Mouse (Mus musculus) heart, postnatal 36 days (tissue): ENCODE results near the gene Rps6ka2. TPM values are rescaled to one million over a fixed set of nuclear protein-coding genes. Genes with fewer than 3 reads are reported as not detected.
"Not testable (repeated sequence)": the region's sequence is repeated elsewhere in the genome, so short reads cannot be mapped to it uniquely, and the experiment has no call there.

ENCODE experiments used
- DNase-seq, 2 experiments: peaks; one replicate each; pipeline ENCODE4 v3.0.0; 2021 to 2022
- intact Hi-C: fragments of 180-260 bp; cut with DNase I; formaldehyde crosslinking; loops from one replicate; pipeline ENCODE4 v1.15.1; 2025
- total RNA-seq, 2 experiments: library from RNA; stranded (reverse); gene quantifications; 2 replicates each; pipeline ENCODE4 v1.2.3; 2021

Rps6ka2 gene
- total RNA-seq, 2 experiments from 2014 or later = 27.1 to 28.5 TPM

DNA sequence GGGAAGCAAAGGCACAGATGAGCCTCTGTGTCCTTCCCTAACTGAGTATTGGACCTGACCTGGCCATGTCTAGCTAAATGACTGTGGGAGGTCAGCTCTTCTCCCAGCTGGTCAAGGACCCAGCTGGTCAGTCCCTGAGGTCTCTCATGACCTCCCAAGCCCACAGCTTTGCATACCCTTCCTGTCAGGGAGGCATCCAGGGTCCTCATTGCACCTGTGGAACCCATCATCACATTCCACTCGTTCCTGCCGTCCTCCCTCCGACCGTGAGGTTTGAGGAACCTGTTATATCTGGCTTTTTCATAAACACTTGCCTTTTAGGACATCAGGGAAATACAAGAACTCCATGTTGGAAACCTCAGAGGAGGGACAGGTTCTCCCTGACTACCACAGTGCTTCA lies 95.4 kb downstream of the Rps6ka2 start:
- no peak for DNase-seq
- intact Hi-C loops = no loop called here

DNA sequence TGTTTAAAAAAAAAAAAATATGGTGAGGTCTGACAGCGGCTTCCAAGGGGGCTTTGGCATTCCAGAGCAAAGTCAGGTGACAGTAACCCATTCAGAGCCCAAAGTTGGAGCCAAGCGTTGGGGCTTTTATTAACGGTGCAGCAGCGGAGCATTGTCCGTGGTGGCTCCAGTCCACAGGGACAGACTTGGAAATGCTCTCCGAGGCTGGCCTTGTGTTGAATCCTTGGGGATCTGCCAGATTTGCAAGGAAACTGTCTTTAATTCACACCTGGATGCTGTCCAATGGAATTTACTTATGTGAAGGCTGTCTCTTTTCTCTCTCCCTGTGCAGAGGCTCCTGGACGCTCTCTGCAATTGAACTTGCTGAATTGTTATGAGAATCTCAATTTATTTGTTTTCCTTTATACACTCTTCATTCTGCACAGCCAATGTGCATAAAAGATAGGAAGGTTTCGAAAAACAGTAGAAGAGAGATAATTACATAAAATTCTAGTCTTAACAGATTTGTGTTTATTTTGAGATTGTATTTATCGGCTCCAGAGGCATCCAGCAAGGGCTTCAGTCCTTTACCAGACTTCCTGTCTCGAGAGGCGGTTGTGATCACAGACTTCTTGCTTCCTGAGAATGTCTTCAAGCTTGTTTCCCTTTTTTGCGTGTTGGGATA lies 95.9 kb downstream of the Rps6ka2 start:
- intact Hi-C loops = no loop called here
- DNase-seq = no peak

DNA sequence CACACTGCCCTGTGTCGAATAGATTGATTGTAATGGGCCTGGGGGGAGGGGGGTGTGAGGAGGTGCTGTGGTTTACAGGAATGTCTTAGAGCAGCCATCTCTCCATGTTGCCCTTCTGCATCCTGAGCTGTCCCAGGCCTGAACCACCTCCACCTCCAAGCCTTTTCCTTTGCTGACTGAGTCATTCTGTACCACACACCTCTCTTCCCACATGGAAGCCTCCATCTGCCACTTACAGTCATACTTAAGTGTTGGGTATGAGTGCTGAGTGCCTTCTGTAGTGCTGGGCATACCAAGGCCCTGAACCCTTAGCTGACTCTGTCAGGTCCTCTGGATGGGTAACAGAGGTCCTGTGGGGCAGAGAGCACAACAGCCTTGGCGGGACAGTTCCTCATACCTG lies 97.9 kb downstream of the Rps6ka2 start:
- DNase-seq = no peak
- intact Hi-C loops = no loop called here

DNA sequence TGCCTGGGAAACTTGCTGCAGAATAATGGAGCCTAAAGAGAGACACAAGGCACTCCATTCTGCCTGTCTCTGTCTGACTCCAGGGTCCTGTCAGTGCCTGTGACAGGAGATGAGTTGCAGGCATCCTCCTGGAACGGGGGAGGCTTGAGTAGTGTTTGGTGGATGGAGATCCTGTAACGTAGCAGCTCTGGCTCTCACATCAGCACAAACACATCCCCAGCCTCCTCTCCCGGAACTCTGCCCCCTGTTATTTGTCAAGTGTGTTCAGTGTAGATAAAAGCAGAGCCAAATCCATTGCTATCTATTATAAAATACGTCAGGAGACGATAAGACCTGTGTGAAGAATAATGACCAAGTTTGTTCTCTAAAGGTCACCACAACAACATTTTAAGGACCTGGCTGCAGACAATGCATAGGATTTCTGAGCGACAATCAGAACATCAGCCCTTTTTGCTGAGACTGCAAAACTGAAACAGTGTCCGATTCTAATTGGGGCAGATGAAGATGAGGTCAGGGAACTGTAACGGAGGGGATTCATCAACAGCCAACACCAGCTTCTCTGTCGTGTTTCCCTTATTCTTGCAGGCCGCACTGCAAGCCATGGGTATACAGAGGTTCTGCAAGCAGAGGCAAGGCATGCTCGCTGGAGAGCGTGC lies 99.4 kb downstream of the Rps6ka2 start:
- intact Hi-C loops = no loop called here
- DNase-seq = peak in 1 of 2 experiments; percentile 34

DNA sequence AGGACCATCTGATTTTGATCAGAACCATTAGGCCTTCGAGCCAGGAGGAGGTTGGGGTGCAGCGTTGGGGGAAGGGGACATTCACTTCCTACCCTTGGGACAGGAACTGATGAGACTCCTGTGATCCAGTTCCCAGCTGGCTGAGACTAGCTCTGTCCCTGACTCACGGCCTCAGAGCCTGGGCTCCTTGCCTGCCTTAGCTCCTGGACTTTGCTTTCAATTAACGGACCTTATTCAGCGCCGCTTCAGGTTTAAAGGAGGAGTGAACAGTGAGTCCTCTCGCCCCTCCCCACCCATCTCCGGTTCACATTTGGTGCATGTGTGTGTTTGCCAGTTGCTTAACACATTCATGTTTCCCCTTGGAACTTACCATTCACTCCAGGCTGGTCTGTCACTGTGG lies 100.6 kb downstream of the Rps6ka2 start:
- intact Hi-C loops = loop anchor here (5.0 kb wide), 1 partner anchor 73 kb away; no protein-coding TSS in a partner anchor

DNA sequence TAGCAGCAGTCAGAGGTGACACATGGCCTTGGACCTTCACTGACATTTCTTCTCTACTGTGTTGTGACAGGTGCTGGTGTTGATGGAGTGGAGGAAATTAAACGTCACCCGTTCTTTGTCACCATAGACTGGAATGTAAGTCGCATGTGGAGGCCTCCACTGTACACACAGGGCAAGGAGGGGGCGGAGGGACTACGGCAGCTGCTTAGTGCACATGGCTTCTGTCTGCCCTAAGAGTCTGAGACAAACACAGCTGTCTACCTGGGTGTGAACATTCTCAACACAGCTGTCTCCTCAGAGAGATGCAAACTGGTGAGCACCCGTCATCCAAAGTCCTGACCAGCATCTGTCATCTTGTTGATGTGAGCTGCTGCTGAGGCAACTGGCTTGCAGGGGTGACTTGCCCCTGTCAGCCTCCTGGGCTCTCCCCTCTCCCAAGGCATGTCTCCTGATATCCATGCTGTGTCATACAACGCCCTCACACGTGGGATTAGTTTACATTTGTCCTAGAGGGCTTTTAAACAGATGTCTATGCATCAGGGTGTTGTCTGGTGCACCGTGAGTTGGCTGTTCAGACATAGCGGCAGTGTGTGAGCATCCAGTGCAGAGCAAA lies 101.7 kb downstream of the Rps6ka2 start:
- no peak for DNase-seq
- intact Hi-C loops = loop anchor here (5.0 kb wide), 1 partner anchor 74 kb away; no protein-coding TSS in a partner anchor

More for the DNA sequence above, 100.6 kb downstream of the Rps6ka2 start:
- peak in 1 of 2 experiments; percentile 17 for DNase-seq

DNA sequence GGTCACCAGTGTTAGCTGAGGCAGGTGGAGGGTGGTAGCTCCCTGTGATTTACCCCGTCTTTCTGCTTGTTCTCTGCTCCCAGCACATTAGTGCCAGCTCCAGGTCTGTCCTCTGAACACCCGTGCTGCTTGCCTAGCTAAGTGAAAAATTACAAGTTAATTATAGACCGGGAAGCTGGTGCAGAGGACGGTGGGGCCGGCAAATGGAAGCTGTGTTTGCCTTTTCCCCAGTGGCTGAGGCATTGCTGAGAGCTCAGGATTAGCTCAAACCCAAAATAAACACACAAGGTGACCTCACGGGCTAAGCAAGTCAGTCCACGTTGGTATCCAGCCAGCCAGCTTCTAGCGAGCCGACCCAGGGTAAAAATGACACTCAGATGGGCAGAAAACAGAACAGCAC lies 103.1 kb downstream of the Rps6ka2 start:
- DNase-seq = peak; percentile 30 to 50
- intact Hi-C loops = loop anchor here (5.0 kb wide), 1 partner anchor 76 kb away; no protein-coding TSS in a partner anchor

DNA sequence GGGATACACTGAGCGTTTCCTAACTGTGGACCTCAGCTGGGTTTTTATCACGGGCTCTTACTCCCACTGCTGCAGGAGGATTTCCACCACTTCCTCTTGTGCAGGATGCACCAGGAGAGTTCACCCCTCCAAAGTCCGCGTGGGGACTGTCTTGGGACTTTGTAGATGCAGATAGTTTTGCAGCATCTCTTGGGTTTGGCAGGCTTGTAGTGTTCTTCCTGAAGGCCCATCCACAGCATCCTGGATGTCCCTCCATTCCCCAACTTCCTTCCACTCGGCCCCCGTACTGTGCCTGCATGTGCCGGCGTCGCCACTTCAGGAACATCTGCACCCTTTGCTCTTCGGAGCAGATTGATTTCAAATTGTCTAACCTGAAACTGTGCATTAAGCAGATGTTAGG lies 103.9 kb downstream of the Rps6ka2 start:
- intact Hi-C loops = loop anchor here (5.0 kb wide), 1 partner anchor 76 kb away; no protein-coding TSS in a partner anchor
- DNase-seq = no peak

DNA sequence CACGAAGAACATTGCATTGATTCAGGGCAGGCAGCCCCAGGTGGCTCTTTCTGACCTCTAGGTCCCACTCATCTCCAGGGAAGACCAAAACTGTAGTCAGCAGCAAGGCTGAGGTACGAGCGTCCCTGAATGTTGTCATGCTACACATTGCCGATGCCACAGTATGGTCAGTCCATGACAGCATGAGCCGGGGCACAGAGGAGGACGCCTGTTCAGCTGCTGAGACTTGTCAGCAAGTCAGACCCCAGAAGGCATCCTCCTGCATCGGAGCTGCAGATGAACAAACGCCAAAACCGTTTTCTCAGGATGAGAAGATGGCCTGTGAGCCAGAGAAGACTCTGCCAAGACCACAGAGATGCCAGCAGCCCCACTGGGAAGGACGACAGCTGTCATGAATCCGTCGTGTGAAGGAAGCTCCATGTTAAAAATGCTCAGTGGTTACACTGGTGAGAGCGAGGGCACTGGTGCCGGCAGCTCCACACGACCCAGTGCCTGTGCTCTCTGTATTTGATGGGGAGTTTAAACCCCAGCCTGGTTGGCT lies 108.9 kb downstream of the Rps6ka2 start:
- no peak for DNase-seq
- intact Hi-C loops = no loop called here

DNA sequence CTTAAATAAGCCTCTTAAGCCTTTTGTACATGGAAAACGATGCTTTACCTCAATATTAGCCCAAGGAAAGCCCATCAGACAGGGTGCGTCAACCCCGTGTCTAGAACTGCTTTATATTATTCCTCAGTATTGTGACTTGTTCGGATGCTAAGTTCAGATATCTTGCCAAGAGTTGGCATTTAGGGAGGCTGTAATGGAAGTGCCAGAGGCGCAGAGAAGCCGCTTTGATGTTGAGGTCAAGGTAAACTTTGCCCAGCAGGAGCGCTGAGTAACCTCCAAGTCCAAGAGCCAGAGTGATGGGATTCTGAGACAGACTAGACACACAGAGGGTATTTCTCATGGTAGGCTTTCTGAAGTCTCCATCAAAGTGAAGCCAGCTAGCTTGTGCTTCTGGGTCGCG lies 109.3 kb downstream of the Rps6ka2 start:
- intact Hi-C loops = no loop called here
- DNase-seq = no peak

DNA sequence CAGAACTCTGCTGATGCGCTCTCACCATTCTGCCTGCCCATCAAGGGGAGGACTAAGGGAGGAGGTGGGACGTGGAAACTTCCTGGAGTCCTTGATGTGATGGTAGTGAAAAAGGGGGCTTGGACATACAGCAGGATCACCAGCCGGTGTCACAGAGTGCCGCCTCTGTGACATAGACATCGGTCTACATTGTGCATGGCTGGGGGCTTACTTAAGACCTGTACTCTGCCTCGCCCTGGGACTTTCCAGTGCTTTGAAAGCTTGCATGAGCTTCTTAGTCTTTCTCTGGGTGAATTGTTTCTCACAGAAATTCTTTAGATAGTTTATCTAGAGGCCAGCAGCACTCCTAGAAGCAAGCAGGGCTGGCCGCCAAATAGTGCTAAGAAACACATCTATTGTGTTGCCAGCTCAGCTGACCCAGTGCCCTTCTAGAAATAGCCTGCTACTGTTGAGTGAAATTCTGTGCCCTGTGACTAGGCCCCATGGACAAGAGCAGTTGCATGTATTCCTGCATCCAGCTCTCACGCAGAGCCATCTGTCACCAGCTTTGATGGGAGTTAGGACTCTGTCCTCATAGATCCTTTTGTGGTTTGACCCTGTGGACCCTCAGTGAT lies 114.5 kb downstream of the Rps6ka2 start:
- intact Hi-C loops = no loop called here
- peak; percentile 56 to 61 for DNase-seq

DNA sequence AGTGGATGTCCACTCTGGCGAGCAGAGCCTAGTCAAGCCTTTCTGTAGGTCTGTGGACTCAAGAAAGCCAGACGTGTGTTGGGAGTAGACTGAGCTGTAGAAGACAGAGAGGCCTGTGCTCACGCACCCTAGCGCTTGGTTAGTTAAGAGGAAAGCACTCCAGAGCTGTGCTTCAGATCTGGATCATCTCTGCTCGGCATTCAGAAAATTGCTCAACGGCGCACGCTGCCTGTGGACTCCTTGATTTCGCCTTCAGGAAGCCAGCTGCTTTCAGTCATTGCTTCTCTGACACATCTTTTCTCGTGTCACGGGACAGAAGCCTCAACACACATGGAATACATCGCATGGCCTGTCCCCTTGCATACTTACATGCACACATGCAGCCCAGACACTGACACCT lies 115.4 kb downstream of the Rps6ka2 start:
- DNase-seq = no peak
- intact Hi-C loops = no loop called here

DNA sequence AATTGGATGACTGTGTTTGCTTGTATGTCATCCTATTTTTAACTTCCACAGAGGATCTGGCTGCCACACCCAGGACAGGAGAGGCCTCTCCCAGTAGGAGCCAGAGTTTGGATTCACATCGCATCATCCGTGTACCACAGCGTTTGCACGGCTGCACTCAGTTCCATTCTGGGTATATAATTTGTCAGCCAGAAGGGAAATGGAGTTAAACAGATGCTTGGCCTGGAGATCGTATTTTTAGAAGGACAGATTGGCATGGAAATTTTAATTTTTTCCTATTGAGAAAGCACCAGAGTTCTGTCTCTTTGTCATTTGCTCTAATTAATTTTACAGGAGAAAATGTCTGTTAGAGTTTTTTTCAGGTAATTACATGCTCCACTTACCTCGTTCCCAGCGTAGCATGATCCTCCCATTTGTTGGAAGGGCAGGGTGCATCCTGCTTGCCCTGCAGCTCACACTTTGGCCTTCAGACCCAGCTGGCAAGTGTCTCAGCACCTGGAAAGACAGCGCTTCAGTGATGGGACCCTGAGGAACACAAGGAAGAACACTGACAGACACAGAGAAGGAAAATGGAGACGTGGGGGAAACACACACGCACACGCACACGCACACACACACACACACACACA lies 116.6 kb downstream of the Rps6ka2 start:
- intact Hi-C loops = no loop called here
- DNase-seq = no peak

DNA sequence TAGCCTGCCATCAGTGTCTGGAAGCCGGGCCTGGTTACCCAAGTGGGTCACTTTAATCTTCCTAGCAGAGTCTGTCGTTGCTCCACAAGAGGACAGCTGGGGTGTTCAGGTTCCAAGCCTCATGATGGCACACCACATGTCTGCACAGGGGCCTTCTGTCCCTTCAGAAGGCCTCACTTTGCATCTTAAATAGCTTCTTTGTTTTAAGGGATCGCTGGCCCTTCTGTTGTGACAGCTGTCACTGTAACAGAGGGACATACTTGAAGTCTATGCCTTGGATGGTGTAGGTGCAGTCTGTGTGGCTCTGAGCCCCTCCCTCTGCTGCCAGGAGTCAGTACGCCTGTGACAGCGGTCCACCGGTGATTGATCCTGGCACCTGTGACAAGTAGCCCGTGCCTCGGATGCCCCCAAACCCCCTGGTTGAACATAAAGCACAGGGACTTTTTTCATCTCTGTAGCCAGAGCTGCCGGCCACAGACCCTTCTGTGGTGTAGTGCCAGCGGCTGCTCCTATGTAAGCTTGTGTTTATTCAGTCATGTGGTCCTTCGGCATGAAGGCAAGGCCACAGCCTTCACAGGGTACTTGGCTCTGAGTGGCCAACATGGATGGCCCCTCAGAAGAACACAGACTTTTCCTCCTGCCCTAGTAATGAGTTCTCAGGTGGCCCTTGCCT lies 122.2 kb downstream of the Rps6ka2 start:
- intact Hi-C loops = no loop called here
- no peak for DNase-seq

DNA sequence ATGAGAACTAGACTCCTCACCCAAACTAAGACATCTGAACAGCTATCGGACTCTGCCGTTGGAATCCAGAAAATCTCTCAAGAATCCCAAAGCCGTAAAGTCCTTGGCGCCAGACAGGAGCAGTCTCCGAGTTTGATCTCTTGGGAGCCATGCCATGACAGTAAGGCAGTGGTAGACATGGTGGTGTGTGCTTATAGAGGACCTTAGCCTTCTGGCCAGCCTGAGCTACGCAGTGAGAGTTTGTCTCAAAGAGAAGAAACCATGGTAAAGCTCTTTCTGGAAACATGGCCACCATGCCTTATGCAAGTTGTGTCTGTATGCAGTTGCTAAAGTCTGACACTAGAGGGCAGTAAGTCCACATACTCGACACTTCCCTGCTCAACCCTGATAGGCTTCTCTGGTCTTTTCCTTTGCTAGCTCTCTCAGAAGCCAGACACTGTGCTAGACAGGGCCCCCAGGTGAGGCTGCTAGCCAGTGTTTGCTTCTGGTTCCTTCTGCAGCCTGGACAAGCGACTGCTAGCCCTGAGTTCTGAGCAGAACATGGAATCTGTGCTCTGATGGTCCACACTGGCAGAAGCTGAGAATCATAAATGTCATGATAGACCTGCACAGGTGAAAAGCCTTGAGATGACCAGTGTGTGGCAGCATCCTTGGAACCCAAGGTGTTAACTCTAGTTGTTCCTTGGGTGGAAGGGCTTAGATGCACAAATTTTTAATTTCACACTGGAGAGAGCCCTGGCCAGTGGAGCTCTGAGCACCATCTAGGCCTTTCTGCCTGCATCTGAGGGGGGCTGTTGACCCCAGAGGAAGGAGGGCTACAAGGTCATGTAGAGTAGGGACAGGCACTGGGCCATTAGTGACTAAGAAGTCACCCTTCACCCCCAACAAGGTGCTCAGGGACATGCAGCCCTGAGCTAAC lies 136.6 kb downstream of the Rps6ka2 start:
- intact Hi-C loops = not testable (repeated sequence)
- peak in 1 of 2 experiments; percentile 37 for DNase-seq

DNA sequence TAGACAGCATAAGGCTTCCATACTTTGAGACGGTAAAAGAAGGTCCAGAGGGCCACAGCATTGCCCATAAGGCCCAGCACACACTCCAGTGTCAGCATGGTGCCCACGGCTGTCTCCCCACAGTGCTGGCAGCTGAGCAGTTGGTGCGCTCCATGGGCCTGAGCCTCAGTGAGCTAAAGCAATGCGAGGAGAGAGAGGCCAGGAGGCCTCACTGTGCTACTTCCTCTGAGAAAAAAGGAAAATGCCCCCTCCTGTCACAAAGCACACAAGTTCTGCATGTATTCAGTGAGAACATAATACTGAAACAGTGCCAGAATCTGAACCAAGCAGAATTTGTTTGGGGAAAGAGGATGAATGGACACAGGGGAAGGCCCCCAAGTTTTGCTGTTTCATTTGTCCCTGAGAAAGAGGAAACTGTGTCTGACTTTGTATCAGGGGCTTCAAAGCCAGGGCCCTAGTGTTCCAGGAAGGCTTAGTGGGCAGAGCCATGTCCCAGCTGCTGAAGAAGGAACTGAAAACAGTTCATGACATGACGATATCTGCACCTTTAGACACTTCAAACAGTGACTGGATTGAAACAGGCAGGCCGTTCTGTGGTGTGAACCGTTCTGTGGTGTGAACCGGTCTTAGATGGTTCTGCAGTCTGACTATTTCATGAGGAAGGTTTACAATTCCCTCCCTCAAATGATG lies 145.9 kb downstream of the Rps6ka2 start:
- intact Hi-C loops = not testable (repeated sequence)

DNA sequence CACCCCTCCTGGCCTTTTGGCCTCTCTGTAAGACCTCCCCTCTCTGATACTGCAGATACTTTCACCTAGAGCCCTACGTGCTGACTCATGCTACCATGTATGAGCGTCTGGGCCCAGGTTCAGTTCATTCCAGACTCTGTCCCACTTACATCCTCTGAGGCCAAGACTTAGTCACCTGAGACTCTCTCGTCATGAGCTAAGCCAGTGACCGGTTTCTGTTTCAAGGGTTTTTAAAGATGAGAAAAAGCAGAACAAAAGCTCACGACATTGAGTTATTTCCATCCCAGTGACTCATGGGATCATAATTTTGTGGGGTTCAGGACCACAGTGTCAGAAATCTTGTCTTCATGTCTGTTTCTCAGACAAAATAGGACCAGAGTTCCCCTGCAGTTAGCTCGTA lies 149.9 kb downstream of the Rps6ka2 start:
- DNase-seq, intact Hi-C loops: not testable (repeated sequence)

More for the DNA sequence above, 145.9 kb downstream of the Rps6ka2 start:
- DNase-seq = not testable (repeated sequence)

DNA sequence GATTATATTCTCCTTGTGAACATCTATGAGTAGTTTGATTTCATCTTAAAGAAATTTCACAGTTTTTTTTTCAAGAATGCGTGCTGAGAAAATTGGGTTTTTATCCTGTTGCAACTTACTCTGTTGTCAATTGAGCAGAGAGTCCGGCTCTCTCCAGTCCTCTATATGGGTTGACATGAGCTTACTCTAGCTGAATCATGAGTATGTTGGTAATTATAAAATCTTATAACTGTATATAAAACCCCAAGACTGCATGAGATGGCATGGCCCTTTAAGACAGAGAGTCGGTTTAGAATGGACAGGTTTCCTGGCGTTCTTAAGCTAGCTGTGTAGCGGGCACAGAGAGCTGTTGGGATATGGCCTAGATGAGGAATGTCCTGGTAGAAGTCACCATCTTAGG lies 154.4 kb downstream of the Rps6ka2 start, which contains the start of gene Tcp10a:
Gene Tcp10a, plus strand, starts transcription at position 301 of the 400 bp plus-strand sequence.
- intact Hi-C loops, DNase-seq: not testable (repeated sequence)
